Comparison of ENCODE assay signal across 8 mouse cellular contexts in the genomic region with DNA sequence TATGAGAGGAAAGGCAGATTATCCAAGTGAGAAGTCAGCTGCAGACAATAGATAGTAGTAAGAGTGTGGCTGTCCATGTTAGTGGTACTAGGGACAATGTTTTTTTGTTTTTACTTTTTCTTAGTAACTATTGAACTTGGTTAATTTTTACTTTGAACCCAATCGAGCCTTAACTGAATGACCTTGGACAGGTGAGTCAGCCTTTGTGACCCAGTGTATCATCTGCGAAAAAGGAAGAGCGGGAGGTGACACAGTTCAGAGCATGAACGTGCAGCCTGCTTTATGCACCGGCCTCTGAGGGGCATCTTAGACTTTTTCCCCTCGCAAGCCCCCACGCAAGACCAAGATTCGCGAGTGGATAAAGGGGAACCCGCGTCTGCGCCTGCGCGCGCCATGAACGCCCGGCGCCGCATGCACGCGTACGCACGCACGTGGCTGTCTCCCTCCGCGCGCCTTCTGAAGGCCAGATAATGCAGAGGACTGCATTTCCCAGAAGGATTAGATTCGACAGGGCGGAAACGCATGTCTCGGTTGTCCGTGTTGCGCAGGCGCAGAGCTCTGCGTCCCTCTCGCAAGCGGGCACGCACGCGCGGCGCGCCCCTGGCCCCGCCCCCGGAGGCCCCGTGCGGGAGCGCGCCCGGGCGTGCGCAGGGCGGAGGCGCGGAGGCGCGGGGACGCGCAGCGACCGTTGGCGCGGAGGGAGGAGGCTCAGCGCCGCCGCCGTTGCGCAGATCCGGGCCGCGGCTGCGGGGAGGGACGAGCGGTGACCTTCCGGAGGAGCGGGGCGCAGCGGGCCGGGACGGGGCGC. TPM values are rescaled to one million over a fixed set of nuclear protein-coding genes. Genes with fewer than 3 reads are reported as not detected.
DNase-seq lines count a peak whose midpoint lies in the region; ATAC-seq lines count a peak whose summit lies in the region.

No protein-coding gene starts in this region.

- DNase-seq in adrenal gland, adult (ENCODE audit: inconsistent age in 2 of 2, low spot score in 1 of 2) = peak; percentile 99
- peak; percentile 99 for DNase-seq in embryo, embryonic 10.5 days (ENCODE audit: low spot score)
- peak; percentile 100 for DNase-seq in gastrocnemius, postnatal 14 days
- DNase-seq in left cerebral cortex, postnatal 10 days (ENCODE audit: extremely low spot score in 1 of 2, low spot score in 2 of 2) = peak; percentile 99 to 100
- DNase-seq in right cerebral cortex, postnatal 25 days = peak; percentile 99
- peak; percentile 98 to 99 for DNase-seq in urinary bladder, postnatal 4 days (ENCODE audit: low spot score in 2 of 2)

- ATAC-seq in inflammation-experienced regulatory T-cells, adult 6 months = peak; percentile 79
- ATAC-seq in megakaryocyte-erythroid progenitor cell, adult 5-6 weeks (replicated peaks; ENCODE audit: low FRiP score, low TSS enrichment, poor library complexity, severe bottlenecking) = peak; percentile 46

- intact Hi-C loops in gastrocnemius, postnatal 14 days (cut with DNase I; ENCODE audit: low total_unique reads) = no loop called here
- intact Hi-C loops in left cerebral cortex, postnatal 10 days (cut with DNase I) = no loop called here

RNA-seq across cellular contexts. Expression of a gene that starts 3.3 kb away (rescaled TPM):
- 10 to 100 TPM; 49.9 to 51.0 TPM for total RNA-seq in gastrocnemius, postnatal 14 days (2021)
- 10 to 100 TPM; 12.3 to 14.4 (median 14.0) TPM for polyA plus RNA-seq in inflammation-experienced regulatory T-cells, adult 6 months (2017; shearing (Covaris generic))
- 10 to 100 TPM; 95.2 to 98.6 TPM for total RNA-seq in left cerebral cortex, postnatal 10 days (2021)
- total RNA-seq in megakaryocyte-erythroid progenitor cell, adult 5-6 weeks (2014; fragmentation: Nextera tagmentation) = 152 and 163 TPM in 2 replicates
- 269 and 335 TPM in 2 replicates for total RNA-seq in megakaryocyte-erythroid progenitor cell, adult 5-6 weeks (2017)

RNA-seq across cellular contexts. Expression of a gene that starts 3.7 kb away (rescaled TPM):
- 100 to 1,000 TPM; 232 to 267 TPM for total RNA-seq in gastrocnemius, postnatal 14 days (2021)
- polyA plus RNA-seq in inflammation-experienced regulatory T-cells, adult 6 months (2017; shearing (Covaris generic)) = 1 to 10 TPM in 1 of 3 experiments, under 1 TPM in 2; 0.67 to 1.7 (median 0.75) TPM
- 10 to 100 TPM; 25.9 to 26.0 TPM for total RNA-seq in left cerebral cortex, postnatal 10 days (2021)
- 1.2 and 1.7 TPM in 2 replicates for total RNA-seq in megakaryocyte-erythroid progenitor cell, adult 5-6 weeks (2014; fragmentation: Nextera tagmentation)
- 2.1 and 3.0 TPM in 2 replicates for total RNA-seq in megakaryocyte-erythroid progenitor cell, adult 5-6 weeks (2017)

RNA-seq across cellular contexts. Expression of a gene that starts 15.6 kb away (rescaled TPM):
- 100 to 1,000 TPM; 423 to 474 TPM for total RNA-seq in gastrocnemius, postnatal 14 days (2021)
- polyA plus RNA-seq in inflammation-experienced regulatory T-cells, adult 6 months (2017; shearing (Covaris generic)) = 100 to 1,000 TPM; 183 to 267 (median 228) TPM
- 100 to 1,000 TPM; 142 to 161 TPM for total RNA-seq in left cerebral cortex, postnatal 10 days (2021)
- total RNA-seq in megakaryocyte-erythroid progenitor cell, adult 5-6 weeks (2014; fragmentation: Nextera tagmentation) = 196 and 302 TPM in 2 replicates
- total RNA-seq in megakaryocyte-erythroid progenitor cell, adult 5-6 weeks (2017) = 103 and 168 TPM in 2 replicates

RNA-seq across cellular contexts. Expression of a gene that starts 27.7 kb away (rescaled TPM):
- 100 to 1,000 TPM; 741 to 829 TPM for total RNA-seq in gastrocnemius, postnatal 14 days (2021)
- polyA plus RNA-seq in inflammation-experienced regulatory T-cells, adult 6 months (2017; shearing (Covaris generic)) = 1,000 to 10,000 TPM in 2 of 3 experiments, 100 to 1,000 TPM in 1; 970 to 1,806 (median 1,658) TPM
- 100 to 1,000 TPM; 784 to 803 TPM for total RNA-seq in left cerebral cortex, postnatal 10 days (2021)
- total RNA-seq in megakaryocyte-erythroid progenitor cell, adult 5-6 weeks (2014; fragmentation: Nextera tagmentation) = 4,307 and 4,493 TPM in 2 replicates
- total RNA-seq in megakaryocyte-erythroid progenitor cell, adult 5-6 weeks (2017) = 2,815 and 2,969 TPM in 2 replicates

RNA-seq across cellular contexts. Expression of a gene that starts 31.2 kb away (rescaled TPM):
- total RNA-seq in gastrocnemius, postnatal 14 days (2021) = 1 to 10 TPM in 1 of 2 experiments, under 1 TPM in 1; 0.93 to 1.2 TPM
- polyA plus RNA-seq in inflammation-experienced regulatory T-cells, adult 6 months (2017; shearing (Covaris generic)) = under 1 TPM; 0.04 to 0.35 (median 0.05) TPM
- total RNA-seq in left cerebral cortex, postnatal 10 days (2021) = 100 to 1,000 TPM; 175 to 194 TPM
- 0.07 TPM in 1 of 2 replicates, not detected in the other for total RNA-seq in megakaryocyte-erythroid progenitor cell, adult 5-6 weeks (2014; fragmentation: Nextera tagmentation)
- total RNA-seq in megakaryocyte-erythroid progenitor cell, adult 5-6 weeks (2017) = not detected in 2 replicates

Comparison
In these comparisons a context has a peak if more than half of its experiments do, and no peak if none do; other contexts are left out.
1. Peak in every context shown above with its lines: DNase-seq and ATAC-seq.
2. RNA of a gene that starts 3.7 kb away (total RNA-seq): 232 to 267 TPM in gastrocnemius, postnatal 14 days; 25.9 to 26.0 TPM in left cerebral cortex, postnatal 10 days and 1.2 to 3.0 TPM in megakaryocyte-erythroid progenitor cell, adult 5-6 weeks; every median in the first group is over 4 times any median in the second.